ENCODE assay signal across 16 mouse cellular contexts in the genomic region with DNA sequence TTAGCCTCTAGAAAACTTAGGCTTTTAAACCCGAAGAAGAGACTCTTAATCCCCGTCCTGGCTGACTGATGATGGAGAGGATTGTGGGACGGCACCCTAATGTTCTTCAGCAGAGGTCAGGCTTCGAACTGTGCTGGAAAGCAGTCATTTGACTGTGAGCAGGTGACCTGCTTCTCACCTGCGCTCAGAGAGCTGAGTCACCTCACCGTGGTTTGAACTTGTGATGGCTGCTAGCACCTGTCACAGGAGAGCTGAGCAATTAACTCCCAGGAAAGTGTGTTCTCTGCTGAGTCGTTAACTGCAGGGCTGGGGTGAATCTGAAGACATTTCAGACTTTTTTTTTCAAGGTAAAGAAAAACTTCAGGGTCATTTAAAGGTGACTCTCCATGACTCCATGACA.
DNase-seq lines count a peak whose midpoint lies in the region; ATAC-seq and TF ChIP-seq lines count a peak whose summit lies in the region.
"Had no signal": no experiment of that assay in that cellular context is flagged by ENCODE, and none has a peak within 500 bp of the region (broad histone marks: within the 10 kb centered on the region; RNA-seq: fewer than 3 reads in every experiment).

No protein-coding gene starts in this region.

- no peak for TF ChIP-seq CTCF in intestine, postnatal 0 days (IDR thresholded peaks at IDR 0.05; ENCODE audit: low read depth)

- in situ Hi-C loops in ES-E14 (cut with MboI; ENCODE audit: low sequenced_read_pairs in 2 of 2, unreplicated experiment in 2 of 2) = loop anchor here (10.0 to 25.0 kb wide), 2 partner anchors 760 to 772 kb away; no protein-coding TSS in a partner anchor

- no peaks in the 10 kb centered on the region for H3K9me3 ChIP-seq in intestine, embryonic 16.5 days (ENCODE audit: control insufficient read depth, low read length)
- no peaks in the 10 kb centered on the region for H3K9me3 ChIP-seq in intestine, embryonic 15.5 days
- H3K9me3 ChIP-seq in ES-E14 (ENCODE audit: control insufficient read depth, insufficient read depth, low read depth, low read length) = no peaks in the 10 kb centered on the region
- H3K9me3 ChIP-seq in intestine, postnatal 0 days (ENCODE audit: control insufficient read depth) = no peaks in the 10 kb centered on the region
- H3K9me3 ChIP-seq in hindbrain, embryonic 13.5 days = no peaks in the 10 kb centered on the region
- H3K9me3 ChIP-seq: embryonic facial prominence, embryonic 13.5 days; heart, embryonic 12.5 days; hindbrain, embryonic 10.5 days had no signal

- H3K27ac ChIP-seq in intestine, embryonic 16.5 days (ENCODE audit: low read length) = no peak overlapping the region
- no peak overlapping the region for H3K27ac ChIP-seq in intestine, embryonic 15.5 days
- no peak overlapping the region for H3K27ac ChIP-seq in ES-E14 (ENCODE audit: insufficient read depth, low read depth, low read length, poor library complexity, severe bottlenecking)
- no peak overlapping the region for H3K27ac ChIP-seq in intestine, postnatal 0 days (ENCODE audit: low read depth, low read length)
- no peak overlapping the region for H3K27ac ChIP-seq in hindbrain, embryonic 13.5 days
- H3K27ac ChIP-seq: embryonic facial prominence, embryonic 13.5 days; heart, adult 2 months; hindbrain, embryonic 10.5 days; hindbrain, embryonic 14.5 days; hindbrain, postnatal 0 days had no signal

- 33% methylated on average over 7 of the region's 7 CpGs for WGBS in intestine, embryonic 16.5 days
- 31% methylated on average over 7 of the region's 7 CpGs for WGBS in intestine, embryonic 15.5 days
- 27% methylated on average over 7 of the region's 7 CpGs for WGBS in intestine, postnatal 0 days
- 35% methylated on average over 7 of the region's 7 CpGs for WGBS in hindbrain, embryonic 13.5 days

- no peak overlapping the region for H3K4me2 ChIP-seq in intestine, embryonic 16.5 days (ENCODE audit: low read depth, low read length)
- H3K4me2 ChIP-seq in intestine, embryonic 15.5 days (replicated peaks) = no peak overlapping the region
- no peak overlapping the region for H3K4me2 ChIP-seq in intestine, postnatal 0 days (replicated peaks; ENCODE audit: low read depth)
- H3K4me2 ChIP-seq in hindbrain, embryonic 13.5 days = no peak overlapping the region
- H3K4me2 ChIP-seq: embryonic facial prominence, embryonic 13.5 days; heart, embryonic 12.5 days; hindbrain, embryonic 14.5 days had no signal

- H3K36me3 ChIP-seq in intestine, embryonic 16.5 days (ENCODE audit: control insufficient read depth, insufficient read depth, low read length) = no peaks in the 10 kb centered on the region
- H3K36me3 ChIP-seq in intestine, embryonic 15.5 days = no peaks in the 10 kb centered on the region
- H3K36me3 ChIP-seq in ES-E14 (ENCODE audit: control insufficient read depth, insufficient read depth, low read length, poor library complexity, severe bottlenecking) = no peaks in the 10 kb centered on the region
- no peaks in the 10 kb centered on the region for H3K36me3 ChIP-seq in intestine, postnatal 0 days (ENCODE audit: control insufficient read depth, insufficient read depth)
- H3K36me3 ChIP-seq in hindbrain, embryonic 13.5 days = no peaks in the 10 kb centered on the region
- H3K36me3 ChIP-seq: embryonic facial prominence, embryonic 13.5 days; heart, embryonic 12.5 days; hindbrain, embryonic 10.5 days had no signal

- H3K4me3 ChIP-seq in intestine, embryonic 16.5 days (ENCODE audit: low read length) = no peak overlapping the region
- H3K4me3 ChIP-seq in intestine, embryonic 15.5 days (replicated peaks) = no peak overlapping the region
- no peak overlapping the region for H3K4me3 ChIP-seq in ES-E14 (ENCODE audit: insufficient read depth in 1 of 2, low read depth in 1 of 2, low read length in 2 of 2, poor library complexity in 1 of 2, severe bottlenecking in 1 of 2)
- H3K4me3 ChIP-seq in intestine, postnatal 0 days (ENCODE audit: low read depth, low read length) = no peak overlapping the region
- H3K4me3 ChIP-seq in hindbrain, embryonic 13.5 days = no peak overlapping the region
- H3K4me3 ChIP-seq: embryonic facial prominence, embryonic 13.5 days; heart, adult 2 months; heart, embryonic 12.5 days; hindbrain, embryonic 10.5 days had no signal

- peak; percentile 40 for DNase-seq in heart, adult 11 months
- DNase-seq in heart, adult 9 months (ENCODE audit: low spot score in 2 of 2) = no peak
- DNase-seq in ES-E14 (ENCODE audit: low read depth, low spot score) = no peak
- DNase-seq: gastrocnemius, postnatal 25 days had no signal

- ATAC-seq in intestine, embryonic 16.5 days = peak; percentile 59
- no peak for ATAC-seq in intestine, embryonic 15.5 days
- peak; percentile 68 for ATAC-seq in intestine, postnatal 0 days
- no peak for ATAC-seq in hindbrain, embryonic 13.5 days (ENCODE audit: low FRiP score)
- ATAC-seq: activated CD4-positive, CD25-positive, alpha-beta regulatory T cell, adult 4 months; inflammation-experienced regulatory T-cells, adult 6 months had no signal

- no peaks in the 10 kb centered on the region for H3K4me1 ChIP-seq in intestine, embryonic 16.5 days (ENCODE audit: control insufficient read depth, insufficient read depth, low read length)
- no peaks in the 10 kb centered on the region for H3K4me1 ChIP-seq in intestine, embryonic 15.5 days (replicated peaks)
- no peaks in the 10 kb centered on the region for H3K4me1 ChIP-seq in ES-E14 (ENCODE audit: control insufficient read depth in 2 of 2, insufficient read depth in 2 of 2, low read length in 2 of 2, poor library complexity in 1 of 2)
- no peaks in the 10 kb centered on the region for H3K4me1 ChIP-seq in intestine, postnatal 0 days (replicated peaks; ENCODE audit: control insufficient read depth, insufficient read depth, low read length)
- H3K4me1 ChIP-seq in hindbrain, embryonic 13.5 days (replicated peaks) = peaks cover 41% of the 10 kb centered on the region
- H3K4me1 ChIP-seq: embryonic facial prominence, embryonic 13.5 days; heart, embryonic 12.5 days had no signal

- H3K9ac ChIP-seq in intestine, embryonic 16.5 days (ENCODE audit: low read depth, low read length) = no peak overlapping the region
- H3K9ac ChIP-seq in intestine, embryonic 15.5 days = no peak overlapping the region
- no peak overlapping the region for H3K9ac ChIP-seq in ES-E14 (ENCODE audit: insufficient read depth, low read depth, low read length, poor library complexity, severe bottlenecking)
- no peak overlapping the region for H3K9ac ChIP-seq in intestine, postnatal 0 days (ENCODE audit: low read depth, low read length)
- H3K9ac ChIP-seq in hindbrain, embryonic 13.5 days = no peak overlapping the region
- H3K9ac ChIP-seq: embryonic facial prominence, embryonic 13.5 days; heart, embryonic 12.5 days; hindbrain, embryonic 14.5 days had no signal

- no peaks in the 10 kb centered on the region for H3K27me3 ChIP-seq in intestine, embryonic 16.5 days (replicated peaks; ENCODE audit: control insufficient read depth, insufficient read depth, low read length)
- no peaks in the 10 kb centered on the region for H3K27me3 ChIP-seq in intestine, embryonic 15.5 days (replicated peaks)
- no peaks in the 10 kb centered on the region for H3K27me3 ChIP-seq in intestine, postnatal 0 days (replicated peaks; ENCODE audit: control insufficient read depth, insufficient read depth, low read length)
- H3K27me3 ChIP-seq in hindbrain, embryonic 13.5 days = no peaks in the 10 kb centered on the region; the same call in 1 of the 2 replicates
- H3K27me3 ChIP-seq: heart, embryonic 12.5 days had no signal

TF ChIP-seq in ES-E14, 5 proteins besides CTCF, POLR2A, EP300 and RAD21:
- TF ChIP-seq HCFC1 (IDR thresholded peaks at IDR 0.05; ENCODE audit: borderline replicate concordance, insufficient read depth, low read length) (no peak), ZC3H11A (IDR thresholded peaks at IDR 0.05; ENCODE audit: borderline replicate concordance, low read depth, low read length) (no peak), MAFK (IDR thresholded peaks at IDR 0.05; ENCODE audit: insufficient read depth, low read depth, low read length) (peak; percentile 29; the same call in 1 of the 2 replicates)

Comparison
In these comparisons a context has a peak if more than half of its experiments do, and no peak if none do; other contexts are left out.
1. ATAC-seq: peak in intestine, embryonic 16.5 days (single experiment) and intestine, postnatal 0 days (single experiment); none in intestine, embryonic 15.5 days (single experiment) and hindbrain, embryonic 13.5 days (single experiment).